Mouse (Mus musculus) intestine, embryonic 16.5 days (tissue): ENCODE results near the gene Scaf8. TPM values are rescaled to one million over a fixed set of nuclear protein-coding genes. Genes with fewer than 3 reads are reported as not detected.
"Not testable (repeated sequence)": the region's sequence is repeated elsewhere in the genome, so short reads cannot be mapped to it uniquely, and the experiment has no call there.

Source experiments
- ATAC-seq: fragments of 200-750 bp; cut with Nextera tagmentation; 2 replicates; pipeline ENCODE4 v1.8.0; 2017; ENCODE audit warnings: moderate TSS enrichment, moderate library complexity
- H3K27ac ChIP-seq: fragments of 300-500 bp; sonication (generic); 2 replicates; pipeline ENCODE4 v1.5.1; 2014; ENCODE audit warnings: mild to moderate bottlenecking, low read length
- H3K27me3 ChIP-seq: fragments of 300-500 bp; sonication (generic); replicated peaks from 2 replicates; pipeline ENCODE4 v1.6.1; 2014; ENCODE audit warnings: low read length, control low read depth, mixed read lengths; ENCODE audit not compliant: control insufficient read depth, insufficient read depth
- H3K36me3 ChIP-seq: fragments of 300-500 bp; sonication (generic); 2 replicates; pipeline ENCODE4 v1.6.1; 2014; ENCODE audit warnings: low read length, control low read depth; ENCODE audit not compliant: control insufficient read depth, insufficient read depth
- H3K4me1 ChIP-seq: fragments of 300-500 bp; sonication (generic); 2 replicates; pipeline ENCODE4 v1.6.1; 2014; ENCODE audit warnings: low read length, control low read depth, mixed read lengths; ENCODE audit not compliant: control insufficient read depth, insufficient read depth
- H3K4me2 ChIP-seq: fragments of 300-500 bp; sonication (generic); 2 replicates; pipeline ENCODE4 v1.6.1; 2014; ENCODE audit warnings: low read depth, low read length, control low read depth
- H3K4me3 ChIP-seq: fragments of 300-500 bp; sonication (generic); 2 replicates; pipeline ENCODE4 v1.5.1; 2014; ENCODE audit warnings: mild to moderate bottlenecking, low read length
- H3K9ac ChIP-seq: fragments of 300-500 bp; sonication (generic); 2 replicates; pipeline ENCODE4 v1.6.1; 2014; ENCODE audit warnings: low read depth, low read length
- H3K9me3 ChIP-seq: fragments of 300-500 bp; sonication (generic); 2 replicates; pipeline ENCODE4 v1.6.1; 2016; ENCODE audit warnings: low read length, control low read depth; ENCODE audit not compliant: control insufficient read depth
- WGBS: fragments of 180-500 bp; shearing (Covaris S2); extraction: QIAGEN DNeasy Blood & Tissue Kit; methylation state at CpG from one replicate; pipeline ENCODE4 v1.1.7; 2014; 5-methylcytosine and 5-hydroxymethylcytosine counted together
- polyA plus RNA-seq: library from polyadenylated mRNA; unstranded; fragments of >200 nt; fragmentation: Nextera tagmentation; extraction: Ambion mirVana; gene quantifications from 2 replicates; pipeline ENCODE4 v1.2.1, GENCODE M21; 2015

Scaf8 gene
- polyA plus RNA-seq, result 12.8 and 14.4 TPM in 2 replicates

DNA sequence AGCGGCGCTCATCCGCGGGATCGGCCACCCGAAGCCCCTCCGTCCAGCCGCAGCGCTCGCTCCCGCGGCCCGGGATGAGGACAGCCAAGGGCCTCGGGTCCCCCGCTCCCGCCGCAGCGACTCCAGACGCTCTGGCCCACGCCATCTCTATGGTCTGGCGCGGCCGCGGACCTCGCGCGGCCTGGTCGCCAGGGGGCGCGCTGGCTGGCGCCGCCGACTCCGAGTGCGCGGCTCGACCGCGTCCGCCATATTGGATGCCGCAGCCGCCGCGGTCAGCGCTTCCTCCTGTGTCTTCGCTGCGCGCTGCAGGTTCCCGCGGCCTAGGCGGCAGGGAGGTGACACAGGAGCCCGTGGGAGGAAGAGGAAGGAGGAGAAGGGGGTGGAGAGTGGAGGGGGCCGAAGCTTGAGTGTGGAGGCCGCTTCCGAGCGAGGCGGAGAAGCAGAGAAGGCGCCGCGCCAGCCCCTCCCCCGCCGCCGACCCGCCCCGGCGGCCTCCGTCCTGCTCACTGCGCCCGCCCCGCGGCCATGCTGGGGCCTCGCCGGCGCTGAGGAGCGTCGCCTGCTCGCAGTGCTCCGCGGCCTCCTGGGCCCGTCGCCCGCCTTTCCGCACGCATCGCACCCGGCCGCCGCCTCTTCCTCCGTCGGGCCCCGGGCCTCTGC is at the start of gene Scaf8:
Scaf8 (plus strand) TSS at position 253 of the 660 bp plus-strand sequence.
- peak within 1 kb of the TSS; percentile 100 for H3K27ac ChIP-seq
- H3K9me3 ChIP-seq, result no peaks in the 10 kb centered on the region
- H3K4me2 ChIP-seq, result peak within 1 kb of the TSS; percentile 78
- H3K4me3 ChIP-seq, result peak within 1 kb of the TSS; percentile 92
- no peaks in the 10 kb centered on the region for H3K36me3 ChIP-seq
- no peaks in the 10 kb centered on the region for H3K27me3 ChIP-seq
- under 1% methylated on average over 66 of the region's 91 CpGs for WGBS
- H3K9ac ChIP-seq, result peak within 1 kb of the TSS; percentile 96
- peaks cover 11% of the 10 kb centered on the region for H3K4me1 ChIP-seq
- peak; percentile 96 for ATAC-seq

DNA sequence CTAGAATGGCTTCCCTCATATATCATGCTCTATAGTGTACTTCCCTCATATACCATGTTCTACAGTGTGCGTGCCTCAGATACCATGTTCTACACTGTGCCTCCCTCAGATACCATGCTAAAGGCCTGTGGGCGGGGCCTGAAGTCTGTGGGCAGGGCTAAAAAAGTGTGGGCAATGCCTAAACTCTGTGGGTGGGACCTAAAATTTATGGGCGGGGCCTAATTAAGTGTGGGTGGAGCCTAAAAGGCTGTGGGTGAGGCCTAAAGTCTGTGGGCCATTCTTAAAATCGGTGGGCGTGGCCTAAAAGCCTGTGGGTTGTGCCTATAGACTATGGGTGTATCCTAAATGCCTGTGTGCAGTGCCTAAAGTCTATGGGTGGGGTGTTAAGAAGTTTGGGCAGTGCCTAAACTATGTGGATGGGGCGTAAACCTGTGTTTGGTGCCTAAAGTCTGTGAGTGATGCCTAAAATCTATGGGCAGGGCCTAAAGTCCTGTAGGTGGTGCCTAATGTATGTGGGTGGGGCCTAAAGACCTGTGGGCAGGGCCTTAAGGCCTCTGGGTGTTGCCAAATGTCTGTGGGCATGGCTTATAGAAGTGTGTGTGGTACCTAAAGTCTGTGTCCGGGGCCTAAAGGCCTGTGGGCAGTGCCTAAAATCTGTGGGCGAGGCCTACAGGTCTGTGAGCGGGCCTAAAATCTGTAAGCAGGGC is 39.5 kb upstream of the Scaf8 start:
- H3K4me1 ChIP-seq, result no peaks in the 10 kb centered on the region
- H3K27ac ChIP-seq, result no peak overlapping the region
- H3K36me3 ChIP-seq, result peaks cover 7% of the 10 kb centered on the region
- H3K9ac ChIP-seq, result no peak overlapping the region
- no peaks in the 10 kb centered on the region for H3K9me3 ChIP-seq
- WGBS, result 91% methylated on average over 9 of the region's 9 CpGs
- H3K27me3 ChIP-seq, result no peaks in the 10 kb centered on the region
- H3K4me2 ChIP-seq, result no peak overlapping the region
- no peak overlapping the region for H3K4me3 ChIP-seq
- no peak for ATAC-seq

DNA sequence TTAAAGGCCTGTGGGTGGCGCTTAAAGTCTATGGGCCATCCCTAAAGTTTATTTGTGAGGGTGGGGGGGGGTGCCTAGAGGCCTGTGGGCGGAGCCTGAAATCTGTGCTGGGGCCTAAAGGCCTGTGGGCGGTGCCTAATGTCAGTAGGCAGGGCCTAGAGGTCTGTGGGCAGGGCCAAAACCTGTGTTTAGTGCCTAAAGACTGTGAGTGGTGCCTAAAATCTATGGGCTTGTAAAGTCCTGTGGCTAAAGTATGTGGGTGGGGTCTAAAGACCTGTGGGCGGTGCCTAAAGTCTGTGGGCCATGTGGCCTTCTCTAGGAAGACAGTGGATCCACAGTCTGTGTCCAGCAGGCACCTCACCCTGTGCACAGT is 38.9 kb upstream of the Scaf8 start:
- 93% methylated on average over 4 of the region's 4 CpGs for WGBS
- Histone ChIP-seq H3K4me3 (no peak overlapping the region), H3K36me3 (peaks cover 7% of the 10 kb centered on the region), H3K27me3 (no peaks in the 10 kb centered on the region), H3K4me2 (no peak overlapping the region), H3K9me3 (no peaks in the 10 kb centered on the region), H3K27ac (no peak overlapping the region), H3K9ac (no peak overlapping the region), H3K4me1 (no peaks in the 10 kb centered on the region)
- no peak for ATAC-seq

GRCm38 (mm10) chr17:3077936-3078335 is 36.8 kb upstream of the Scaf8 start:
- whole genome bisulfite sequencing, result 88% methylated on average over 9 of the region's 9 CpGs
- ATAC-seq, H3K36me3 ChIP-seq, H3K4me1 ChIP-seq, H3K27me3 ChIP-seq, H3K9me3 ChIP-seq, H3K27ac ChIP-seq, H3K9ac ChIP-seq, H3K4me2 ChIP-seq, H3K4me3 ChIP-seq: not testable (repeated sequence)

DNA sequence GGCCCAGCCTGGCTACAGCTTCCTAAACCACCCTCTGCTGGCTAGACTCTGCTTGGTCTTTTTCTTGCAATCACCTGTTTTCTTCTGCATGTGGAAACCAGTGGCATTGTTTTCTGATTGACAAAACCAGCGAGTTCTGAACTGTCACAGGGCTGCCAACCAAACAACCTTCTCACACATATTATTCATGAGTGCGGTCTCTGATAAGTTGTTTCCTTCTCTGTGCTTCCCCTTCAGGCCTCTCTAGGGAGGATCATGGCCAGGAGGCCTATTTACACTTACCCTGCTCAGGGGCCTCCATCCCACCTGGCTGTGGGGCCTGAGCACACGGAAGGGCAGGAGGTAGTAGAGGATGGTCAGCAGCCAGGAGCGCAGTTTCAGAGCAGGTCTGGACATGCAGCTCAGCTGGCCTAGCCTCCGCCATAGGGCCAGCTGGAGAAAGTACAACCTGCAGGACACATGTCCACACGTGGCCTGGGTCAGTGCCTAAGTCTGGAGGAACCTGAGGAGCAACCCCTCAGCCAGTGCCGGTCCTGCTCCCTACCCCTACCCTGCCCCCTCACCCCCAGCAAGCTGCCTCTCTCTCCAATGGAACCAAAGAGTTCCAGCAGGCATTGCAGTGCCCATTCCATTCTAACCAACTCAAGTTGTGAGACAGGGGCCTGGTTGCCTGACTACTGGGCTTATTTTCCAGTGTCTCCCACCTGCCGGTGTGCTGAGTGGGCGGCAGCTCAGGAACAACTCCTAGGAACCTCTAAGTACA is 34.0 kb upstream of the Scaf8 start:
- WGBS, result 80% methylated on average over 8 of the region's 9 CpGs
- not testable (repeated sequence) for H3K4me3 ChIP-seq, H3K4me1 ChIP-seq, H3K9ac ChIP-seq, H3K9me3 ChIP-seq, H3K27ac ChIP-seq, H3K27me3 ChIP-seq, H3K36me3 ChIP-seq, H3K4me2 ChIP-seq
- peak; percentile 31 for ATAC-seq

DNA sequence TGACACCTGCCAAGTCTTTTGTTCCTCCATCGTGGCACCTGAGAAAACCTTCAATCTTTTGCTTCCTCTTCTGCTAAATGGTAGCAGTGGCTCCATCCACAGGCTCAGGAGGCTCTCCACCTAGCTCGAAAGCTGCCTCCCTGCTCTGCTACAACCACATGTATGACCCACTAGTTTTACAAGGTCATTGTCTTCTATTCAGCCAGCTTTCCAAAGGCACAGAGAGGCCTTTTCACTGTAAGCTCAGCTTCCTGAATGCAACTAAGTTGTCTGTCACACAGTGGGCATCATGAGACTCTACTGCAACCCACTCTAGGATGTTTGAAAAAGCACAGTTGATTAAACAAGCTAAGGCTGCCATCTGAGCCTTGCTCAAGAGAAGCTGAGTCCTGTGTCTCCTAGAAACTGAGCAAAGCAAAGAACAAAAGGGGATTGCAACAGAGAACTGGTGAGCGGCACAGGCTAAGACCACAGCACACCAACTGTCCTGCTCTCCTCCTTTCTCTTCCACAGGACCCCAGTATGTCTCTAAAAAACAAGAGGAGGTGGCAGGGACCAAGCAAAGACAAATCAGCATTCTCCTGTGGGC is 33.2 kb upstream of the Scaf8 start:
- H3K27me3 ChIP-seq, H3K9ac ChIP-seq, H3K4me3 ChIP-seq, H3K9me3 ChIP-seq, H3K4me1 ChIP-seq, H3K36me3 ChIP-seq, H3K4me2 ChIP-seq, H3K27ac ChIP-seq: not testable (repeated sequence)
- peak; percentile 35 for ATAC-seq
- WGBS, result 91% methylated on average over 2 of the region's 3 CpGs

DNA sequence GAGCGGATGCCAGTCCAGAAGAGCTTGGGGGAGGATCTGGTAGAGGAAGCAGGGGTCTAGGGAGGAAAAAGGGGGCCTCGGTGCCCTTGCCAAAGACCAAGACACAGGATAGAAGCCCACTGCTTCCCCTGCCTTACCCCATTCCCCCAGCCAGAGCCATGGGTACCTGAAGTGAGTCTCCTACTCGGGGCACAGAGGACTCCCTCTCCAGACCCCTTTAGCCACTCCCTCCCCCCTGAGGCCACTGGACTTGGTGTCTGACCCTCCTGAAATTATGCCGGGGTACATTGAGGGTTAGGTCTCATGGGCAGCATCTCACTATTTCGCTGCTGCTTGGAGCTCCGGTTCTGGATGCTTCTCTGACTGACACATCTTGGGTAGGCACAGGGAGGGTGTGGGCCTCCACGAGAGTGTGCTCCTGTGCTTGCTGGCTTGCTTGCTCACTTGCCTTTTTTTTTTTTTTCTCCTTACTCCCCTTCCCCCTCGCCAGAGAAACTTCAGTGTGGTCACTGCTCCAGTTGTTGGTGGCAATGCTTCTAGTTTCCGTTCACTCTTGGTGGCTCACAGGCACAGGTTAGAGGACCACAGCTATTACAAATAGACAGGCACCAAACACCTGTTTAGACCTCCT is 32.5 kb upstream of the Scaf8 start:
- WGBS, result 73% methylated on average over 6 of the region's 9 CpGs
- H3K4me1 ChIP-seq, H3K27ac ChIP-seq, H3K4me3 ChIP-seq, H3K27me3 ChIP-seq, H3K9me3 ChIP-seq, H3K4me2 ChIP-seq, H3K9ac ChIP-seq, H3K36me3 ChIP-seq: not testable (repeated sequence)
- ATAC-seq, result peak; percentile 51

DNA sequence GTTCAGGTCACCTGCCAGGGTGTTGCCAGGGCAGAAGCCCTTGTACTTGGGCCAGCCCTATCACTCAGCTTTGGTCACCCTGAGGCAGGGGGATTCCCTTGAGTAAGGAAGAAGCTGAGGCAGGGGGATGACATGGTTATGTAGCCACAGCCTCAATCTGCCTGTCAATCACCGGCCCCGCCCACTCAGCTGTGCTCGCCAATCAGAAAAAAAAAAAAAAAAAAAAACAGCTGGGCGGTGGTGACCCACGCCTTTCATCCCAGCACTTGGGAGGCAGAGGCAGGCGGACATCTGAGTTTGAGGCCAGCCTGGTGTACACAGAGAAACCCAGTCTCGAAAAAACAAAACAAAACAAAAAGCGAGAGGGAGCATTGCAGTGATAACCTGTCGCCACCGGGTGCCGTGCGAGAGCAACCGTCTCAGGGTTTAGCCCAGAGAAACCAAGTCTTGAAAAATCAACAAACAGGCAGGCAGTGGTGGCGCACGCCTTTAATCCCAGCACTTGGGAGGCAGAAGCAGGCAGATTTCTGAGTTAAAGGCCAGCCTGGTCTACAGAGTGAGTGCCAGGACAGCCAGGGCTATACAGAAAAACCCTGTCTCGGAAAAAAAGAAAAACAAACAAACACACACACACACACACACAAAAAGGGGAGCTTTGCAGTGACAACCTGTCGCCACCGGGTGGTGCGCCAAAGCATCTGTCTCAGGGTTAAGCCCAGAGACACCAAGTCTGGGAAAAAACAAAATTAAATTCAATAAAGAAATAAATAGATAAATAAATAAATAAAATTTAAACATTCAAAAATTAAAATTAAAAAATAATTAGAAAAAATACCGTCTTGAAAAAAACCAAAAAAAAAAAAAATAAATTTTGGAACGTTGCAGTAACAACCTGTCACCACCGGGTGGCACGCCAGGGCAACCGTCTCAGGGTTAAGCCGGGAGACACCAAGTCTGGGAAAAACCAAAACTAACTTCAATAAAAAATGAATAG is 31.7 kb upstream of the Scaf8 start:
- H3K4me3 ChIP-seq, result peak overlapping the region; percentile 61
- H3K4me1 ChIP-seq, H3K9ac ChIP-seq, H3K36me3 ChIP-seq, ATAC-seq, H3K27me3 ChIP-seq, H3K9me3 ChIP-seq, H3K27ac ChIP-seq: not testable (repeated sequence)
- 3% methylated on average over 25 of the region's 25 CpGs for WGBS
- peak overlapping the region; percentile 43 for H3K4me2 ChIP-seq
